Mouse (Mus musculus) erythroblast, embryonic 14.5 days (primary cell): ENCODE data around the gene Tesk2. TPM values are rescaled to one million over a fixed set of nuclear protein-coding genes. Genes with fewer than 3 reads are reported as not detected.

Experiments
- H3K27me3 ChIP-seq: 2 replicates; pipeline ENCODE4 v1.6.1; 2012; ENCODE audit warnings: inconsistent platforms; ENCODE audit not compliant: control insufficient read depth
- H3K36me3 ChIP-seq: 2 replicates; pipeline ENCODE4 v1.6.1; 2012; ENCODE audit warnings: mild to moderate bottlenecking, inconsistent platforms; ENCODE audit not compliant: control insufficient read depth
- H3K4me1 ChIP-seq: 2 replicates; pipeline ENCODE4 v1.6.1; 2012; ENCODE audit warnings: inconsistent platforms; ENCODE audit not compliant: control insufficient read depth
- H3K4me3 ChIP-seq: replicated peaks from 2 replicates; pipeline ENCODE3; 2012; ENCODE audit warnings: moderate library complexity, mild to moderate bottlenecking, inconsistent platforms
- H3K9me3 ChIP-seq: 2 replicates; pipeline ENCODE4 v1.6.1; 2012; ENCODE audit warnings: low read length, inconsistent platforms, mixed read lengths; ENCODE audit not compliant: control insufficient read depth
- GATA1 ChIP-seq: IDR thresholded peaks from 2 replicates; pipeline ENCODE4 v1.6.1; 2012; ENCODE audit warnings: low read length, inconsistent platforms, mixed read lengths
- TAL1 ChIP-seq: IDR thresholded peaks from 3 replicates; pipeline ENCODE4 v1.6.1; 2012; ENCODE audit warnings: low read length, inconsistent platforms, mixed read lengths
- polyA plus RNA-seq: library from polyadenylated mRNA; stranded (reverse); fragments of >175 nt; gene quantifications from 2 replicates; pipeline ENCODE4 v1.2.3, GENCODE M21; 2012

The Tesk2 gene
- polyA plus RNA-seq, 1 experiment: 0.01 TPM

- Histone ChIP-seq H3K36me3 (peaks cover 16% of the 10 kb centered on the region), H3K27me3 (no peaks in the 10 kb centered on the region), H3K4me1 (peaks cover 34% of the 10 kb centered on the region), H3K9me3 (no peaks in the 10 kb centered on the region), H3K4me3 (peak within 1 kb of the TSS; percentile 83)
- TF ChIP-seq TAL1 (no peak), GATA1 (no peak)
These were observed 12.5 kb upstream of the Tesk2 start, which contains the start of the genes Mmachc and Ccdc163 for GRCm38 (mm10) chr4:116708201-116708764. Gene Mmachc (minus strand): TSS chr4:116708406. Gene Ccdc163 (plus strand): TSS chr4:116708509.

DNA sequence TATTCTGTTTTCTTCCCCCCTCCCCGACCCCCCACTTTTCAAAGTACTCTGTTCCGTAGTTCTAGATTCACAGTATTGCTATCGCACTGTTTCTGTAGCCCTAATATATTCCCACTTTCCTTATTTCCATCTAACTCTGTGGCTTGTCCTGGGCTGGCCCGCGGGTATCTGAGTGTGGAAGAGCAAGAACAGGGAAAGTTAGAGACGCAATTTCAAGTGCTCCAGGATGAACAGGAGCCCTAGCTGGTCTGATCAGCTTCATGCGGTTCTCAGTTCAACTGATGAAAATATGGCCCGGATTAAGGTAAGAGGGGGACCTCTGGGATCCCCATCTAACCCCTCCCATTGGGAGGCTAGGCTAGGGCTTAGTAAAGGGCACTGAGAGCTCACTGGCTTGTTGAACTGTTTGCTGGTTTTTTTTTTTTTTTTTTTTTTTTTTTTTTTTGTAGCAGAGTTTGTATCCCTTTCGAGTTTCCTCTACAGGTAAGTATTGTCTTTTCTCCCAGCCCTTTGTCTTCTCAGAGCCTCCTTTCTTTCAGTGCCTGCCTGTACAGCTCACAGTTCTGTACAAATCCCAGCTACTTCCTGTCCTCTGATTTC is 11.9 kb upstream of the Tesk2 start:
- Histone ChIP-seq H3K4me3 (peak overlapping the region; percentile 83), H3K27me3 (no peaks in the 10 kb centered on the region), H3K9me3 (no peaks in the 10 kb centered on the region), H3K36me3 (peaks cover 10% of the 10 kb centered on the region), H3K4me1 (peaks cover 34% of the 10 kb centered on the region)
- TF ChIP-seq TAL1 (no peak), GATA1 (no peak)

- H3K9me3 ChIP-seq: no peaks in the 10 kb centered on the region
- no peaks in the 10 kb centered on the region for H3K27me3 ChIP-seq
- H3K4me1 ChIP-seq: peaks cover 34% of the 10 kb centered on the region
- H3K4me3 ChIP-seq: no peak overlapping the region
- no peak for TF ChIP-seq GATA1
- no peak for TF ChIP-seq TAL1
- H3K36me3 ChIP-seq: peaks cover 11% of the 10 kb centered on the region
These were observed 10.6 kb upstream of the Tesk2 start for GRCm38 (mm10) chr4:116710154-116710553.

DNA sequence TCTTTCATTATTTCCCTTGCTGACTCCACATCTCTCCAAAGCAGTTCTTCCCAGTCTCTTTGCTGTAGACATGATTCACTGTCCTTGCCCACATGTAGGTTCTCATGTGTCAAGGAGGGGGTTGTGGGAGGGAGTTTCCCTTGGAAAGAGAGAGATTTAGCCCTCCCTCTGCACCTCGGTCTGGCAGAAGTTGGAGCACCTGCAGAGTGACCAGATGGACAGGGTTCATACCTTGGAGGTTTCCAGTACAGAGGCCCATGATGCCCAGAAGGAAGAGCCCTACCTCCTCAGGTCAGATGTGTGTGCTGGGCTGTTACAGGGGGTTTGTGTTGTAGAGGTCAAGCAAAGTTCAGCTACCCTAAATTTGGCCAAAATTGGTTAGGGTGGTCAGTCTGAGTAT is 8.2 kb upstream of the Tesk2 start:
- H3K27me3 ChIP-seq: no peaks in the 10 kb centered on the region
- H3K4me3 ChIP-seq: no peak overlapping the region
- peaks cover 13% of the 10 kb centered on the region for H3K36me3 ChIP-seq
- no peaks in the 10 kb centered on the region for H3K9me3 ChIP-seq
- no peak for TF ChIP-seq GATA1
- TF ChIP-seq TAL1: no peak
- peaks cover 24% of the 10 kb centered on the region for H3K4me1 ChIP-seq

GRCm38 (mm10) chr4:116719396-116719795 is 1.4 kb upstream of the Tesk2 start:
- peaks cover 21% of the 10 kb centered on the region for H3K27me3 ChIP-seq
- no peak overlapping the region for H3K4me3 ChIP-seq
- H3K36me3 ChIP-seq: peaks cover 6% of the 10 kb centered on the region
- peaks cover 14% of the 10 kb centered on the region for H3K4me1 ChIP-seq
- TF ChIP-seq TAL1 (no peak), GATA1 (no peak)
- no peaks in the 10 kb centered on the region for H3K9me3 ChIP-seq

DNA sequence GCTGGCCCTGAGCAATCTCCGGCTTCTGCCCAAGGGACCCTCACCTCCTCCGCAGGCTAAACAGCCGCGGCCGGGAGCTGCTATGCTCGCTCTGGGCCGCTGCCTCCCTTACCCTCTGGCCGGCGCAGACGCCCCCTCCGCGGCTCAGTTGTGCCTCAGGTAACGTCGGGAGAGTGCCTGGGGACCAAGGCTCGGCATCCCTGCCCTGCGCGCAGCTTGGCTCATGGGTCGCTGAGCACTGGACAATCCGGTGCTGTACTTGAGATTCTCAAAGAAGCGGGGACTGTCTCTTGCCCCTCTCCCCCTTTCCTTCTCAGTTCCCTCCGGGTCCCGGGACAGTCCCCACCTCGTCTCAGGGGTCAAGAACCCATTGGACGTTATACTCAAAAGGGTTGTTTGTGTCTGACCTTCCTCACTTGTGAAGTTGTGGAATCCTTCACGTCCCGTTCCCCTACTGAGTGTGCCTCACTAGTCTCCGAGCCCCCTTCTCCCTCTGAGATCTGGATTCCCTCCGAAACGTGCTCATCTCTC is 415 bp downstream of the Tesk2 start:
- H3K27me3 ChIP-seq: peaks cover 21% of the 10 kb centered on the region
- no peaks in the 10 kb centered on the region; the same call in 1 of the 2 replicates for H3K36me3 ChIP-seq
- TF ChIP-seq GATA1: no peak
- no peak for TF ChIP-seq TAL1
- peak overlapping the region; percentile 71 for H3K4me3 ChIP-seq
- H3K9me3 ChIP-seq: no peaks in the 10 kb centered on the region
- peaks cover 14% of the 10 kb centered on the region for H3K4me1 ChIP-seq

- Histone ChIP-seq H3K4me1 (peaks cover 14% of the 10 kb centered on the region), H3K9me3 (no peaks in the 10 kb centered on the region), H3K4me3 (no peak overlapping the region), H3K36me3 (no peaks in the 10 kb centered on the region), H3K27me3 (peaks cover 21% of the 10 kb centered on the region)
- TF ChIP-seq TAL1 (no peak), GATA1 (no peak)
These were observed 1.5 kb downstream of the Tesk2 start for GRCm38 (mm10) chr4:116722230-116722629.

DNA sequence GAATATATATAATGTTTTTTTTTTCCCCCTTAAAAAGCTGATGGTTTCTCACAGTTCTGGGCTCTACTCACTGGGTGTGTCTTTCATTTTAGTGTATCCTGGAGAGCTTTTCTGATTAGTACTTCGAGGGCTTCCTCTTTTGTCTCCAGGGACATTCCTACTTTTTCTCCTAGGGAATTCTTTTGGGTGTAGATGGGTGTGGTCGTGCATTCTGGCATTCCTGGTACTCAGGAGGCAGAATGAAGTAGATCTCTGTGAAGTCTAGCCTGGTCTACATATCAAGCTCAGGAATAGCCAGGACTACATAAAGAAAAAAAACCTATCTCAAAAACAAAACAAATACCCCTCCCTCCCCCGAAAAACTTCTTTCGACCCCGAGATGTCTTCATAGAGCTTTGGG is 4.7 kb downstream of the Tesk2 start:
- H3K9me3 ChIP-seq: no peaks in the 10 kb centered on the region
- peaks cover 9% of the 10 kb centered on the region for H3K4me1 ChIP-seq
- H3K36me3 ChIP-seq: no peaks in the 10 kb centered on the region
- TF ChIP-seq GATA1: no peak
- TF ChIP-seq TAL1: no peak
- H3K27me3 ChIP-seq: peaks cover 21% of the 10 kb centered on the region
- H3K4me3 ChIP-seq: no peak overlapping the region

DNA sequence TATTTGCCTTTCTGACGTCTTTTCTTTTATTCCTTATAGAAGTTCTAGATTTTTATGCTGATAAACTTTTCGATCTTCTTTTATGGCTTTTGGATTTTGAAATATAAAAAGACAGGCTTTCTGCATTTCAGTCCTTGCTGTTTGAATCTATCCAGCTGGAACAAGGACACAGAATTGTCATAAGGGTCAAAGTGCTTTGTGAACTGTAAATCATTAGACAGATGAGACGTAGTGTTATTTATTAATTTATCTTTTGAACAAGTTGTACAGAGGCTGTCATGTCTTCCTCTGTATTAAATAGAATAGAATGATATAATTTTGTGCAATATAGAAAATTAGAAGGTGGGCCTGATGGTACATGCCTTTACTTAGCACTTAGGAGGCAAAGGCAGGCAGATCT is 6.7 kb downstream of the Tesk2 start:
- Histone ChIP-seq H3K9me3 (no peaks in the 10 kb centered on the region), H3K36me3 (no peaks in the 10 kb centered on the region), H3K4me3 (no peak overlapping the region), H3K4me1 (peaks cover 2% of the 10 kb centered on the region; the same call in 1 of the 2 replicates), H3K27me3 (peaks cover 5% of the 10 kb centered on the region)
- TF ChIP-seq GATA1 (no peak), TAL1 (no peak)

DNA sequence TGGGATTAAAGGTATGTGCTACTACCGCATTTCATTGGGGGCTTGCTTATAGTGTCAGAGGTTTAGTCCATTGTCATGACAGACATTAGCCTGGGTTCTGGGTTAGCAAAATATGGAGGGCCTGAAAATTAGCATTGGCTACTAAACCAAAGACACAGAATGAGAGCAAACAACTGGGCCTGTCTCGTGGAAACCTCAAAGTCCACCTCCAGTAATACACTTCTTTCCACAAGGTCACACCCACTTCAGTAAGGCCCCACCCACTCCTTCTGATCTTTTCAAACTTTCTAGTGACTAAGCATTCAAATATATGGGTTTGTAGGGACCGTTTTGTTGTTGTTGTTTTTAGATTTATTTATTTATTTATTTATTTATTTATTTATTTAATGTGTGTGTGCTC is 8.8 kb downstream of the Tesk2 start:
- no peaks in the 10 kb centered on the region for H3K27me3 ChIP-seq
- TF ChIP-seq GATA1 (no peak), TAL1 (no peak)
- H3K9me3 ChIP-seq: no peaks in the 10 kb centered on the region
- H3K36me3 ChIP-seq: no peaks in the 10 kb centered on the region
- peaks cover 2% of the 10 kb centered on the region; the same call in 1 of the 2 replicates for H3K4me1 ChIP-seq
- no peak overlapping the region for H3K4me3 ChIP-seq
